Mouse (Mus musculus): ENCODE results near the gene Atg10. TPM values are rescaled to one million over a fixed set of nuclear protein-coding genes. Genes with fewer than 3 reads are reported as not detected.

The Atg10 gene
- total and polyA plus RNA-seq, 3 experiments, result 2.0 to 4.3 TPM; not detected in 1

GRCm38 (mm10) chr13:91023447-91023846, 200.3 kb downstream of the Atg10 start:
- Histone ChIP-seq H3K27me3 (ENCODE audit: control insufficient read depth in 1 of 2, insufficient read depth in 2 of 2, low read length in 2 of 2) (no peaks in the 10 kb centered on the region), H3K9me3 (replicated peaks; ENCODE audit: insufficient read depth, low read length) (no peaks in the 10 kb centered on the region), H3K27ac (ENCODE audit: control insufficient read depth, low read depth, low read length) (no peak overlapping the region), H3K4me1 (ENCODE audit: control insufficient read depth in 1 of 2, insufficient read depth in 2 of 2, low read length in 2 of 2) (no peaks in the 10 kb centered on the region), H3K4me3 (ENCODE audit: control insufficient read depth in 1 of 2, insufficient read depth in 1 of 2, low read depth in 2 of 2, low read length in 2 of 2) (no peak overlapping the region), H3K36me3 (ENCODE audit: control insufficient read depth in 1 of 2, insufficient read depth in 2 of 2, low read length in 2 of 2) (no peaks in the 10 kb centered on the region), H3K9ac (ENCODE audit: control insufficient read depth, low read depth, low read length, poor library complexity, severe bottlenecking) (no peak overlapping the region), H3K79me2 (ENCODE audit: control insufficient read depth, insufficient read depth, low read length, poor library complexity) (no peaks in the 10 kb centered on the region)
- TF ChIP-seq RAD21 (IDR thresholded peaks at IDR 0.05; ENCODE audit: low read depth, low read length) (no peak), MXI1 (IDR thresholded peaks at IDR 0.05; ENCODE audit: low read depth, low read length) (no peak), SMC3 (IDR thresholded peaks at IDR 0.05; ENCODE audit: low read depth, low read length) (no peak), ELF1 (IDR thresholded peaks at IDR 0.05; ENCODE audit: low read depth, low read length) (no peak), POLR2AphosphoS2 (IDR thresholded peaks at IDR 0.05; ENCODE audit: low read length) (no peak), MAX (IDR thresholded peaks at IDR 0.05; ENCODE audit: low read length) (no peak), MYB (IDR thresholded peaks at IDR 0.05; ENCODE audit: low read depth, low read length) (no peak), USF2 (IDR thresholded peaks at IDR 0.05; ENCODE audit: borderline replicate concordance in 1 of 2, insufficient read depth in 1 of 2, low read depth in 1 of 2, low read length in 2 of 2) (no peak), MYC (IDR thresholded peaks at IDR 0.05; ENCODE audit: low read depth, low read length) (no peak), TBP (IDR thresholded peaks at IDR 0.05; ENCODE audit: low read depth, low read length) (no peak), CHD1 (IDR thresholded peaks at IDR 0.05; ENCODE audit: low read depth, low read length) (no peak), EP300 (IDR thresholded peaks at IDR 0.05; ENCODE audit: low read depth in 1 of 2, low read length in 2 of 2) (no peak), TCF12 (IDR thresholded peaks at IDR 0.05; ENCODE audit: low read depth, low read length) (no peak), MEF2A (IDR thresholded peaks at IDR 0.05; ENCODE audit: extremely low read depth, insufficient replicate concordance, low read depth, low read length, poor library complexity, severe bottlenecking) (no peak), MAFK (IDR thresholded peaks at IDR 0.05; ENCODE audit: borderline replicate concordance, low read depth, low read length) (no peak), RCOR1 (IDR thresholded peaks at IDR 0.05; ENCODE audit: low read depth, low read length) (no peak)
- DNase-seq (ENCODE audit: low read depth, low spot score), result no peak

- no peaks in the 10 kb centered on the region for H3K36me3 ChIP-seq (ENCODE audit: control insufficient read depth in 1 of 2, insufficient read depth in 2 of 2, low read length in 2 of 2)
- no peak overlapping the region for H3K4me3 ChIP-seq (ENCODE audit: control insufficient read depth in 1 of 2, insufficient read depth in 1 of 2, low read depth in 2 of 2, low read length in 2 of 2)
- H3K79me2 ChIP-seq (ENCODE audit: control insufficient read depth, insufficient read depth, low read length, poor library complexity), result no peaks in the 10 kb centered on the region
- H3K4me1 ChIP-seq (ENCODE audit: control insufficient read depth in 1 of 2, insufficient read depth in 2 of 2, low read length in 2 of 2), result no peaks in the 10 kb centered on the region
- H3K27ac ChIP-seq (ENCODE audit: control insufficient read depth, low read depth, low read length), result no peak overlapping the region
- no peak for TF ChIP-seq ZMIZ1 (IDR thresholded peaks at IDR 0.05; ENCODE audit: low read depth, low read length)
- TF ChIP-seq HCFC1 (IDR thresholded peaks at IDR 0.05; ENCODE audit: low read depth, low read length), result no peak
- no peak for TF ChIP-seq ZNF384 (IDR thresholded peaks at IDR 0.05; ENCODE audit: low read depth, low read length)
- TF ChIP-seq UBTF (IDR thresholded peaks at IDR 0.05; ENCODE audit: borderline replicate concordance, insufficient read depth, low read depth, low read length), result no peak
- no peak for TF ChIP-seq EP300 (IDR thresholded peaks at IDR 0.05; ENCODE audit: low read depth in 1 of 2, low read length in 2 of 2)
- TF ChIP-seq USF1 (IDR thresholded peaks at IDR 0.05; ENCODE audit: low read depth, low read length), result no peak
- TF ChIP-seq NELFE (IDR thresholded peaks at IDR 0.05; ENCODE audit: low read depth, low read length), result no peak
- TF ChIP-seq TCF12 (IDR thresholded peaks at IDR 0.05; ENCODE audit: low read depth, low read length), result no peak
- TF ChIP-seq CTCF (IDR thresholded peaks at IDR 0.05 in 2 of 3, conservative IDR thresholded peaks at IDR 0.05 in 1 of 3; ENCODE audit: control insufficient read depth in 1 of 3, insufficient read depth in 1 of 3, low read depth in 2 of 3, low read length in 3 of 3, poor library complexity in 1 of 3, severe bottlenecking in 1 of 3), result no peak
- no peak for TF ChIP-seq JUND (IDR thresholded peaks at IDR 0.05; ENCODE audit: low read depth, low read length)
- no peak for TF ChIP-seq ZKSCAN1 (IDR thresholded peaks at IDR 0.05; ENCODE audit: low read depth, low read length)
- TF ChIP-seq USF2 (IDR thresholded peaks at IDR 0.05; ENCODE audit: borderline replicate concordance in 1 of 2, insufficient read depth in 1 of 2, low read depth in 1 of 2, low read length in 2 of 2), result no peak
- TF ChIP-seq MXI1 (IDR thresholded peaks at IDR 0.05; ENCODE audit: low read depth, low read length), result no peak
- no peak for TF ChIP-seq CHD1 (IDR thresholded peaks at IDR 0.05; ENCODE audit: low read depth, low read length)
- no peak for TF ChIP-seq SIN3A (IDR thresholded peaks at IDR 0.05; ENCODE audit: low read length)
- TF ChIP-seq POLR2A (IDR thresholded peaks at IDR 0.05; ENCODE audit: control insufficient read depth in 1 of 2, insufficient read depth in 1 of 2, low read depth in 1 of 2, low read length in 2 of 2, poor library complexity in 1 of 2), result no peak
- no peak overlapping the region for H3K9ac ChIP-seq (ENCODE audit: control insufficient read depth, low read depth, low read length, poor library complexity, severe bottlenecking)
- no peaks in the 10 kb centered on the region for H3K9me3 ChIP-seq (replicated peaks; ENCODE audit: insufficient read depth, low read length)
- DNase-seq (ENCODE audit: low read depth, low spot score), result no peak
- H3K27me3 ChIP-seq (ENCODE audit: control insufficient read depth in 1 of 2, insufficient read depth in 2 of 2, low read length in 2 of 2), result no peaks in the 10 kb centered on the region
These were observed 211.9 kb downstream of the Atg10 start for GRCm38 (mm10) chr13:91011851-91012250.

Measured in MEL (cell line).